Mouse (Mus musculus) embryonic facial prominence, embryonic 13.5 days (tissue): ENCODE measurements around the gene Rad51. TPM values are rescaled to one million over a fixed set of nuclear protein-coding genes. Genes with fewer than 3 reads are reported as not detected.

Experiments
- ATAC-seq: fragments of 200-750 bp; cut with Nextera tagmentation; 2 replicates; pipeline ENCODE4 v1.8.0; 2017; ENCODE audit warnings: low read depth; ENCODE audit not compliant: insufficient number of reproducible peaks, insufficient read depth, low FRiP score, low TSS enrichment
- H3K27ac ChIP-seq: fragments of 300-500 bp; sonication (generic); 2 replicates; pipeline ENCODE4 v1.5.1; 2015; ENCODE audit warnings: moderate library complexity, mild to moderate bottlenecking, inconsistent platforms
- H3K27me3 ChIP-seq: fragments of 300-500 bp; sonication (generic); 2 replicates; pipeline ENCODE4 v1.6.1; 2015; ENCODE audit warnings: mild to moderate bottlenecking, inconsistent platforms
- H3K36me3 ChIP-seq: fragments of 300-500 bp; sonication (generic); 2 replicates; pipeline ENCODE4 v1.6.1; 2015; ENCODE audit warnings: mild to moderate bottlenecking, inconsistent platforms
- H3K4me1 ChIP-seq: fragments of 300-500 bp; sonication (generic); 2 replicates; pipeline ENCODE4 v1.6.1; 2015; ENCODE audit warnings: inconsistent platforms
- H3K4me2 ChIP-seq: fragments of 300-500 bp; sonication (generic); 2 replicates; pipeline ENCODE4 v1.6.1; 2015; ENCODE audit warnings: moderate library complexity, mild to moderate bottlenecking, inconsistent platforms
- H3K4me3 ChIP-seq: fragments of 300-500 bp; sonication (generic); 2 replicates; pipeline ENCODE4 v1.5.1; 2015; ENCODE audit warnings: mild to moderate bottlenecking, inconsistent platforms
- H3K9ac ChIP-seq: fragments of 300-500 bp; sonication (generic); 2 replicates; pipeline ENCODE4 v1.6.1; 2015; ENCODE audit warnings: mild to moderate bottlenecking, inconsistent platforms
- H3K9me3 ChIP-seq: fragments of 300-500 bp; sonication (generic); 2 replicates; pipeline ENCODE4 v1.6.1; 2016; ENCODE audit warnings: inconsistent platforms
- whole genome bisulfite sequencing: fragments of 180-500 bp; shearing (Covaris S2); methylation state at CpG from one replicate; pipeline ENCODE4 v1.1.7; 2015; ENCODE audit warnings: mixed read lengths; 5-methylcytosine and 5-hydroxymethylcytosine counted together
- polyA plus RNA-seq: library from polyadenylated mRNA; unstranded; fragments of >200 nt; fragmentation: Nextera tagmentation; extraction: Ambion mirVana; gene quantifications from 2 replicates; pipeline ENCODE4 v1.2.1, GENCODE M21; 2015

The Rad51 gene
- polyA plus RNA-seq, 1 experiment from 2014 or later: 56.9 TPM

GRCm38 (mm10) chr2:119165401-119165800 lies 52.8 kb downstream of the Rad51 start:
- Histone ChIP-seq H3K36me3 (no peaks in the 10 kb centered on the region), H3K9me3 (no peaks in the 10 kb centered on the region), H3K9ac (no peak overlapping the region), H3K27ac (no peak overlapping the region), H3K4me1 (peaks cover 16% of the 10 kb centered on the region), H3K4me3 (no peak overlapping the region), H3K27me3 (peaks cover 41% of the 10 kb centered on the region), H3K4me2 (no peak overlapping the region)
- ATAC-seq: no peak

GRCm38 (mm10) chr2:119166901-119167865 lies 54.6 kb downstream of the Rad51 start, which contains the start of gene Gchfr:
Gene Gchfr (plus strand): TSS chr2:119167773.
- Histone ChIP-seq H3K9ac (peak within 1 kb of the TSS; percentile 67), H3K36me3 (peaks cover 3% of the 10 kb centered on the region), H3K4me1 (peaks cover 16% of the 10 kb centered on the region), H3K27ac (no peak within 1 kb of the TSS), H3K4me2 (peak within 1 kb of the TSS; percentile 99), H3K9me3 (no peaks in the 10 kb centered on the region), H3K4me3 (peak within 1 kb of the TSS; percentile 56), H3K27me3 (peaks cover 41% of the 10 kb centered on the region)
- under 1% methylated on average over 60 of the region's 60 CpGs for WGBS
- peak; percentile 38; the same call in 1 of the 2 replicates for ATAC-seq

- Histone ChIP-seq H3K36me3 (peaks cover 9% of the 10 kb centered on the region), H3K4me2 (peak overlapping the region; percentile 99), H3K27me3 (peaks cover 41% of the 10 kb centered on the region), H3K9ac (peak overlapping the region; percentile 67), H3K4me3 (peak overlapping the region; percentile 56), H3K4me1 (peaks cover 21% of the 10 kb centered on the region), H3K9me3 (no peaks in the 10 kb centered on the region), H3K27ac (no peak overlapping the region)
- peak; percentile 18; the same call in 1 of the 2 replicates for ATAC-seq
- 2% methylated on average over 26 of the region's 26 CpGs for WGBS
Measured at GRCm38 (mm10) chr2:119167866-119168256, 55.3 kb downstream of the Rad51 start.

- Histone ChIP-seq H3K4me1 (peaks cover 34% of the 10 kb centered on the region), H3K36me3 (peaks cover 16% of the 10 kb centered on the region), H3K4me2 (no peak overlapping the region), H3K9me3 (no peaks in the 10 kb centered on the region), H3K9ac (no peak overlapping the region), H3K27ac (no peak overlapping the region), H3K4me3 (no peak overlapping the region), H3K27me3 (peaks cover 40% of the 10 kb centered on the region)
- no peak for ATAC-seq
- WGBS: 75% methylated on average over 2 of the region's 2 CpGs
Measured at GRCm38 (mm10) chr2:119170282-119170681, 57.7 kb downstream of the Rad51 start.

- no peak overlapping the region for H3K4me2 ChIP-seq
- peaks cover 24% of the 10 kb centered on the region for H3K36me3 ChIP-seq
- ATAC-seq: no peak
- H3K4me1 ChIP-seq: peaks cover 33% of the 10 kb centered on the region
- no peak overlapping the region for H3K4me3 ChIP-seq
- 81% methylated on average over 8 of the region's 8 CpGs for WGBS
- H3K9me3 ChIP-seq: no peaks in the 10 kb centered on the region
- no peak overlapping the region for H3K27ac ChIP-seq
- H3K27me3 ChIP-seq: peaks cover 27% of the 10 kb centered on the region
- H3K9ac ChIP-seq: no peak overlapping the region
Measured at GRCm38 (mm10) chr2:119171574-119171973, 59.0 kb downstream of the Rad51 start.

- no peak overlapping the region for H3K9ac ChIP-seq
- no peak for ATAC-seq
- H3K4me1 ChIP-seq: peaks cover 24% of the 10 kb centered on the region
- no peak overlapping the region for H3K4me3 ChIP-seq
- H3K27ac ChIP-seq: no peak overlapping the region
- no peaks in the 10 kb centered on the region for H3K9me3 ChIP-seq
- H3K36me3 ChIP-seq: peaks cover 32% of the 10 kb centered on the region
- H3K27me3 ChIP-seq: peaks cover 18% of the 10 kb centered on the region
- H3K4me2 ChIP-seq: no peak overlapping the region
- WGBS: 81% methylated on average over 7 of the region's 7 CpGs
Measured at GRCm38 (mm10) chr2:119172446-119172845, 59.9 kb downstream of the Rad51 start.

- Histone ChIP-seq H3K27me3 (peaks cover 13% of the 10 kb centered on the region), H3K4me2 (no peak overlapping the region), H3K4me3 (no peak overlapping the region), H3K36me3 (peaks cover 37% of the 10 kb centered on the region), H3K9me3 (no peaks in the 10 kb centered on the region), H3K4me1 (peaks cover 18% of the 10 kb centered on the region), H3K9ac (no peak overlapping the region), H3K27ac (peak overlapping the region; percentile 16; the same call in 1 of the 2 replicates)
- WGBS: 27% methylated on average over 13 of the region's 13 CpGs
- ATAC-seq: no peak
Measured at GRCm38 (mm10) chr2:119172862-119173576, 60.4 kb downstream of the Rad51 start.

- WGBS: 31% methylated on average over 8 of the region's 8 CpGs
- no peak for ATAC-seq
- Histone ChIP-seq H3K4me1 (peaks cover 17% of the 10 kb centered on the region; the same call in 1 of the 2 replicates), H3K27me3 (peaks cover 4% of the 10 kb centered on the region; the same call in 1 of the 2 replicates), H3K4me2 (no peak within 1 kb of the TSS), H3K9me3 (no peaks in the 10 kb centered on the region), H3K4me3 (no peak within 1 kb of the TSS), H3K36me3 (peaks cover 47% of the 10 kb centered on the region), H3K9ac (peak within 1 kb of the TSS; percentile 32; the same call in 1 of the 2 replicates), H3K27ac (no peak within 1 kb of the TSS)
Measured at GRCm38 (mm10) chr2:119173991-119174651, 61.5 kb downstream of the Rad51 start, which contains the start of gene Gm14137. Gene Gm14137 (plus strand): TSS chr2:119174509.

GRCm38 (mm10) chr2:119174866-119175265 lies 62.3 kb downstream of the Rad51 start:
- H3K4me2 ChIP-seq: no peak overlapping the region
- 49% methylated on average over 14 of the region's 14 CpGs for WGBS
- peak overlapping the region; percentile 32; the same call in 1 of the 2 replicates for H3K9ac ChIP-seq
- H3K27me3 ChIP-seq: no peaks in the 10 kb centered on the region
- H3K36me3 ChIP-seq: peaks cover 54% of the 10 kb centered on the region
- no peaks in the 10 kb centered on the region for H3K9me3 ChIP-seq
- ATAC-seq: no peak
- H3K4me1 ChIP-seq: peaks cover 17% of the 10 kb centered on the region; the same call in 1 of the 2 replicates
- no peak overlapping the region for H3K27ac ChIP-seq
- H3K4me3 ChIP-seq: no peak overlapping the region

GRCm38 (mm10) chr2:119175614-119176013 lies 63.0 kb downstream of the Rad51 start:
- no peaks in the 10 kb centered on the region for H3K27me3 ChIP-seq
- H3K9ac ChIP-seq: no peak overlapping the region
- H3K4me3 ChIP-seq: no peak overlapping the region
- H3K4me2 ChIP-seq: no peak overlapping the region
- H3K27ac ChIP-seq: no peak overlapping the region
- peaks cover 17% of the 10 kb centered on the region; the same call in 1 of the 2 replicates for H3K4me1 ChIP-seq
- peaks cover 61% of the 10 kb centered on the region for H3K36me3 ChIP-seq
- 61% methylated on average over 6 of the region's 6 CpGs for WGBS
- no peaks in the 10 kb centered on the region for H3K9me3 ChIP-seq
- no peak for ATAC-seq

- no peaks in the 10 kb centered on the region for H3K27me3 ChIP-seq
- H3K9me3 ChIP-seq: no peaks in the 10 kb centered on the region
- H3K9ac ChIP-seq: no peak overlapping the region
- no peak overlapping the region for H3K4me2 ChIP-seq
- H3K36me3 ChIP-seq: peaks cover 67% of the 10 kb centered on the region
- H3K4me1 ChIP-seq: peaks cover 17% of the 10 kb centered on the region; the same call in 1 of the 2 replicates
- no peak for ATAC-seq
- no peak overlapping the region for H3K27ac ChIP-seq
- no peak overlapping the region for H3K4me3 ChIP-seq
- 64% methylated on average over 3 of the region's 3 CpGs for WGBS
Measured at GRCm38 (mm10) chr2:119176761-119177160, 64.2 kb downstream of the Rad51 start.
